Comparison of ENCODE assay signal across 8 mouse cellular contexts in the genomic region with DNA sequence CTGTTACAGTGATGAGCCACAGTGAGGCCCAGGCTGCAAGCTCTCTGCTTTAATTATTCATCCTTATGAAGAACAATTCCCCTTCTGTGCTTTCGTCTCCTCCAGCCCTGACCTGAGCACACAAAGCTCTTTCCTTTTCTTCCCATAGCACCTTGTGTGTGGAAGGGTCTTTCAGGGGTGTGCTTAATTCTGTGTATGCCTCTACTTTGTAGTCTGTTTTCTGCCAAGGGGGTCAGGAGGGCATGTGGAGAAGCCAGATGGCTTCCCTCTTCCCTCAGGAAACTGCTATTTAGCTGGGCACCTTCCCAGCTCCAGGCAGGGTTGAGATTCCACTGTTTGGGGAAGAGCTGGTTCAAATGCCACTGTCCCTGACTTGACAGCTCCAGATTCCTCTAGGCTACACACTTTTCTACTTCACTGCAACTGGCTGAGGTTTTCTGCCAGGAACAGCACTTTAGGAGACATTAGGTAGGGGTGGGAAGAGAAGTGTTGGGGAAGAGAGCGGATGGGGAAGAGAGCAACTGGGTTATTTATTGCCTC.
DNase-seq lines count a peak whose midpoint lies in the region; ATAC-seq lines count a peak whose summit lies in the region.

No protein-coding gene starts in this region.

- 12% methylated on average over 2 of the region's 2 CpGs for WGBS in neural tube, embryonic 12.5 days

- no peaks in the 10 kb centered on the region for H3K27me3 ChIP-seq in neural tube, embryonic 12.5 days (replicated peaks)

- peaks cover 27% of the 10 kb centered on the region for H3K4me1 ChIP-seq in neural tube, embryonic 12.5 days

- H3K9me3 ChIP-seq in neural tube, embryonic 12.5 days, result no peaks in the 10 kb centered on the region

- H3K36me3 ChIP-seq in neural tube, embryonic 12.5 days, result no peaks in the 10 kb centered on the region

- peak overlapping the region; percentile 75; the same call in 1 of the 2 replicates for H3K27ac ChIP-seq in neural tube, embryonic 12.5 days

- H3K4me3 ChIP-seq in neural tube, embryonic 12.5 days, result no peak overlapping the region

- peak overlapping the region; percentile 26 for H3K4me2 ChIP-seq in neural tube, embryonic 12.5 days (replicated peaks)

- intact Hi-C loops in heart, postnatal 10 days (cut with DNase I), result no loop called here

- peak; percentile 7 for DNase-seq in gastrocnemius, postnatal 10 days
- no peak for DNase-seq in gastrocnemius, postnatal 4 days (ENCODE audit: low spot score in 2 of 2)
- peak; percentile 41 for DNase-seq in cerebellum, adult 8-10 months
- peak; percentile 18 to 36 for DNase-seq in heart, postnatal 10 days
- DNase-seq in kidney, postnatal 36 days, result peak; percentile 16 to 46
- no peak for DNase-seq in B cell, adult 2 months
- DNase-seq in frontal cortex, postnatal 10 days (ENCODE audit: low spot score in 2 of 2), result no peak

- peak; percentile 74 for ATAC-seq in neural tube, embryonic 12.5 days (ENCODE audit: low FRiP score, low read depth)

- peak overlapping the region; percentile 13; the same call in 1 of the 2 replicates for H3K9ac ChIP-seq in neural tube, embryonic 12.5 days

Comparison
In these comparisons a context has a peak if more than half of its experiments do, and no peak if none do; other contexts are left out.
1. DNase-seq: peak in gastrocnemius, postnatal 10 days (single experiment), cerebellum, adult 8-10 months (single experiment), heart, postnatal 10 days (2 of 2) and kidney, postnatal 36 days (2 of 2); none in gastrocnemius, postnatal 4 days (0 of 2), B cell, adult 2 months (0 of 2) and frontal cortex, postnatal 10 days (0 of 2).